Mouse (Mus musculus) forebrain, embryonic 13.5 days (tissue): ENCODE measurements around the gene Apc2. TPM values are rescaled to one million over a fixed set of nuclear protein-coding genes. Genes with fewer than 3 reads are reported as not detected.
"Not testable (repeated sequence)": the region's sequence is repeated elsewhere in the genome, so short reads cannot be mapped to it uniquely, and the experiment has no call there.

Source experiments
- ATAC-seq: fragments of 200-750 bp; cut with Nextera tagmentation; 2 replicates; pipeline ENCODE4 v1.8.0; 2017
- H3K27ac ChIP-seq: fragments of 300-500 bp; sonication (generic); 2 replicates; pipeline ENCODE4 v1.5.1; 2015; ENCODE audit warnings: inconsistent platforms, mild to moderate bottlenecking, moderate library complexity
- H3K27me3 ChIP-seq: fragments of 300-500 bp; sonication (generic); 2 replicates; pipeline ENCODE4 v1.6.1; 2015; ENCODE audit warnings: mild to moderate bottlenecking, inconsistent platforms
- H3K36me3 ChIP-seq: fragments of 300-500 bp; sonication (generic); 2 replicates; pipeline ENCODE4 v1.6.1; 2015; ENCODE audit warnings: mild to moderate bottlenecking, inconsistent platforms; ENCODE audit not compliant: poor library complexity, severe bottlenecking
- H3K4me1 ChIP-seq: fragments of 300-500 bp; sonication (generic); 2 replicates; pipeline ENCODE4 v1.6.1; 2015; ENCODE audit warnings: inconsistent platforms
- H3K4me2 ChIP-seq: fragments of 300-500 bp; sonication (generic); 2 replicates; pipeline ENCODE4 v1.6.1; 2015; ENCODE audit warnings: inconsistent platforms, mild to moderate bottlenecking, moderate library complexity
- H3K4me3 ChIP-seq: fragments of 300-500 bp; sonication (generic); 2 replicates; pipeline ENCODE4 v1.5.1; 2015; ENCODE audit warnings: mild to moderate bottlenecking, inconsistent platforms
- H3K9ac ChIP-seq: fragments of 300-500 bp; sonication (generic); 2 replicates; pipeline ENCODE4 v1.6.1; 2015; ENCODE audit warnings: mild to moderate bottlenecking, inconsistent platforms
- H3K9me3 ChIP-seq: fragments of 300-500 bp; sonication (generic); replicated peaks from 2 replicates; pipeline ENCODE4 v1.6.1; 2016; ENCODE audit warnings: inconsistent platforms
- WGBS: fragments of 180-500 bp; shearing (Covaris S2); methylation state at CpG from one replicate; pipeline ENCODE4 v1.1.7; 2015; 5-methylcytosine and 5-hydroxymethylcytosine counted together
- polyA plus RNA-seq: library from polyadenylated mRNA; unstranded; fragments of >200 nt; fragmentation: Nextera tagmentation; extraction: Ambion mirVana; gene quantifications from 2 replicates; pipeline ENCODE4 v1.2.1, GENCODE M21; 2015

The Apc2 gene
- polyA plus RNA-seq = 129 and 140 TPM in 2 replicates

GRCm38 (mm10) chr10:80295618-80296425 lies at the start of gene Apc2:
TSS of gene Apc2 (plus strand) at chr10:80295977.
- H3K27ac ChIP-seq = peak within 1 kb of the TSS; percentile 90
- H3K9me3 ChIP-seq = no peaks in the 10 kb centered on the region
- peak within 1 kb of the TSS; percentile 73 for H3K4me3 ChIP-seq
- peaks cover 80% of the 10 kb centered on the region for H3K4me1 ChIP-seq
- no peaks in the 10 kb centered on the region for H3K27me3 ChIP-seq
- H3K9ac ChIP-seq = peak within 1 kb of the TSS; percentile 99
- H3K36me3 ChIP-seq = peaks cover 20% of the 10 kb centered on the region
- WGBS = under 1% methylated on average over 26 of the region's 26 CpGs
- peak within 1 kb of the TSS; percentile 86 for H3K4me2 ChIP-seq
- peak; percentile 39 for ATAC-seq

- WGBS = 43% methylated on average over 6 of the region's 6 CpGs
- peaks cover 27% of the 10 kb centered on the region for H3K4me1 ChIP-seq
- no peaks in the 10 kb centered on the region for H3K9me3 ChIP-seq
- no peak overlapping the region for H3K9ac ChIP-seq
- no peak overlapping the region for H3K27ac ChIP-seq
- ATAC-seq = no peak
- H3K36me3 ChIP-seq = peaks cover 25% of the 10 kb centered on the region
- peak overlapping the region; percentile 82; the same call in 1 of the 2 replicates for H3K4me2 ChIP-seq
- H3K4me3 ChIP-seq = 0 out of 2 replicates have a peak overlapping the region, but pooled peaks have one; percentile 6
- no peaks in the 10 kb centered on the region for H3K27me3 ChIP-seq
Measured at GRCm38 (mm10) chr10:80247849-80248248, 47.9 kb upstream of the Apc2 start.

GRCm38 (mm10) chr10:80248437-80248836 lies 47.3 kb upstream of the Apc2 start:
- Histone ChIP-seq H3K4me1 (peaks cover 27% of the 10 kb centered on the region), H3K4me3 (peak overlapping the region; percentile 72), H3K36me3 (peaks cover 21% of the 10 kb centered on the region), H3K4me2 (peak overlapping the region; percentile 82)
- 47% methylated on average over 3 of the region's 3 CpGs for WGBS
- not testable (repeated sequence) for H3K9me3 ChIP-seq, H3K9ac ChIP-seq, H3K27me3 ChIP-seq, H3K27ac ChIP-seq
- ATAC-seq = peak; percentile 3; the same call in 1 of the 2 replicates

GRCm38 (mm10) chr10:80248971-80249640 lies 46.7 kb upstream of the Apc2 start, which contains the start of gene Ndufs7:
TSS of gene Ndufs7 (plus strand) at chr10:80249121.
- Histone ChIP-seq H3K27ac (peak within 1 kb of the TSS; percentile 83), H3K4me2 (peak within 1 kb of the TSS; percentile 82), H3K4me1 (peaks cover 27% of the 10 kb centered on the region), H3K4me3 (peak within 1 kb of the TSS; percentile 72), H3K9me3 (no peaks in the 10 kb centered on the region), H3K36me3 (peaks cover 21% of the 10 kb centered on the region), H3K9ac (peak within 1 kb of the TSS; percentile 85), H3K27me3 (no peaks in the 10 kb centered on the region)
- ATAC-seq = peak; percentile 87
- WGBS = under 1% methylated on average over 53 of the region's 53 CpGs

GRCm38 (mm10) chr10:80250059-80250458 lies 45.7 kb upstream of the Apc2 start:
- 30% methylated on average over 2 of the region's 2 CpGs for WGBS
- Histone ChIP-seq H3K27ac (peak overlapping the region; percentile 83), H3K9ac (peak overlapping the region; percentile 85), H3K36me3 (peaks cover 23% of the 10 kb centered on the region), H3K27me3 (no peaks in the 10 kb centered on the region), H3K9me3 (no peaks in the 10 kb centered on the region), H3K4me1 (peaks cover 27% of the 10 kb centered on the region), H3K4me2 (peak overlapping the region; percentile 82), H3K4me3 (peak overlapping the region; percentile 72)
- ATAC-seq = no peak

- H3K9me3 ChIP-seq = no peaks in the 10 kb centered on the region
- H3K9ac ChIP-seq = 0 out of 2 replicates have a peak overlapping the region, but pooled peaks have one; percentile 85
- H3K4me2 ChIP-seq = peak overlapping the region; percentile 82
- H3K4me3 ChIP-seq = peak overlapping the region; percentile 72
- H3K36me3 ChIP-seq = peaks cover 28% of the 10 kb centered on the region
- WGBS = 84% methylated on average over 4 of the region's 4 CpGs
- peaks cover 22% of the 10 kb centered on the region for H3K4me1 ChIP-seq
- no peak overlapping the region for H3K27ac ChIP-seq
- H3K27me3 ChIP-seq = no peaks in the 10 kb centered on the region
- no peak for ATAC-seq
Measured at GRCm38 (mm10) chr10:80250573-80250972, 45.2 kb upstream of the Apc2 start.

- H3K4me3 ChIP-seq = no peak overlapping the region
- no peak for ATAC-seq
Measured at GRCm38 (mm10) chr10:80252011-80252410, 43.8 kb upstream of the Apc2 start.

GRCm38 (mm10) chr10:80252493-80253274 lies 43.1 kb upstream of the Apc2 start:
- WGBS = 89% methylated on average over 11 of the region's 11 CpGs
- Histone ChIP-seq H3K4me2 (no peak overlapping the region), H3K36me3 (peaks cover 48% of the 10 kb centered on the region)

More at GRCm38 (mm10) chr10:80252011-80252410, 43.8 kb upstream of the Apc2 start:
- Histone ChIP-seq H3K36me3 (peaks cover 42% of the 10 kb centered on the region), H3K9me3 (no peaks in the 10 kb centered on the region), H3K27me3 (no peaks in the 10 kb centered on the region), H3K27ac (no peak overlapping the region), H3K4me1 (peaks cover 22% of the 10 kb centered on the region), H3K4me2 (no peak overlapping the region), H3K9ac (no peak overlapping the region)

GRCm38 (mm10) chr10:80253551-80253950 lies 42.2 kb upstream of the Apc2 start:
- Histone ChIP-seq H3K4me2 (no peak overlapping the region), H3K9me3 (no peaks in the 10 kb centered on the region), H3K4me3 (no peak overlapping the region), H3K27ac (no peak overlapping the region), H3K27me3 (no peaks in the 10 kb centered on the region), H3K4me1 (peaks cover 22% of the 10 kb centered on the region), H3K9ac (no peak overlapping the region), H3K36me3 (peaks cover 56% of the 10 kb centered on the region)
- no peak for ATAC-seq
- WGBS = 90% methylated on average over 6 of the region's 6 CpGs

More at GRCm38 (mm10) chr10:80252493-80253274, 43.1 kb upstream of the Apc2 start:
- Histone ChIP-seq H3K27me3 (no peaks in the 10 kb centered on the region), H3K4me1 (peaks cover 22% of the 10 kb centered on the region), H3K9me3 (no peaks in the 10 kb centered on the region), H3K27ac (no peak overlapping the region), H3K9ac (no peak overlapping the region), H3K4me3 (no peak overlapping the region)
- ATAC-seq = no peak

- Histone ChIP-seq H3K4me3 (no peak overlapping the region), H3K27me3 (no peaks in the 10 kb centered on the region), H3K9me3 (no peaks in the 10 kb centered on the region), H3K27ac (no peak overlapping the region), H3K36me3 (peaks cover 65% of the 10 kb centered on the region), H3K9ac (no peak overlapping the region), H3K4me1 (peaks cover 31% of the 10 kb centered on the region), H3K4me2 (no peak overlapping the region)
- ATAC-seq = no peak
- 95% methylated on average over 26 of the region's 26 CpGs for WGBS
Measured at GRCm38 (mm10) chr10:80254331-80255297, 41.2 kb upstream of the Apc2 start.
